Mouse (Mus musculus) forebrain, postnatal 0 days (tissue): ENCODE measurements at regions not wholly inside any gene's neighbourhood (a gene's known extent, or its start where the extent isn't known, plus 50 kb on each side); places are given as distances from the start of the nearest gene placed in this dataset.

Source experiments
- ATAC-seq: fragments of 200-750 bp; cut with Nextera tagmentation; 2 replicates; pipeline ENCODE4 v1.8.0; 2017; ENCODE audit warnings: mild to moderate bottlenecking, moderate library complexity
- DNase-seq: peaks from one replicate; pipeline ENCODE4 v3.0.0-alpha.2; 2015
- H3K27ac ChIP-seq: fragments of 300-500 bp; sonication (generic); 2 replicates; pipeline ENCODE4 v1.5.1; 2014; ENCODE audit warnings: low read depth, mild to moderate bottlenecking, antibody characterized with exemption, low read length, moderate library complexity, mixed read lengths
- H3K27me3 ChIP-seq: fragments of 300-500 bp; sonication (generic); 2 replicates; pipeline ENCODE4 v1.6.1; 2014; ENCODE audit warnings: mild to moderate bottlenecking, low read length, mixed read lengths; ENCODE audit not compliant: insufficient read depth
- H3K36me3 ChIP-seq: fragments of 300-500 bp; sonication (generic); 2 replicates; pipeline ENCODE4 v1.6.1; 2014; ENCODE audit warnings: mild to moderate bottlenecking, moderate library complexity; ENCODE audit not compliant: insufficient read depth
- H3K4me1 ChIP-seq: fragments of 300-500 bp; sonication (generic); 2 replicates; pipeline ENCODE4 v1.6.1; 2014; ENCODE audit warnings: antibody characterized with exemption; ENCODE audit not compliant: insufficient read depth
- H3K4me2 ChIP-seq: fragments of 300-500 bp; sonication (generic); 2 replicates; pipeline ENCODE4 v1.6.1; 2014; ENCODE audit warnings: low read depth, mild to moderate bottlenecking, moderate library complexity
- H3K4me3 ChIP-seq: fragments of 300-500 bp; sonication (generic); 2 replicates; pipeline ENCODE4 v1.5.1; 2014; ENCODE audit warnings: low read depth, low read length, mixed read lengths
- H3K9ac ChIP-seq: fragments of 300-500 bp; sonication (generic); 2 replicates; pipeline ENCODE4 v1.6.1; 2014; ENCODE audit warnings: mild to moderate bottlenecking
- H3K9me3 ChIP-seq: fragments of 300-500 bp; sonication (generic); 2 replicates; pipeline ENCODE4 v1.6.1; 2016; ENCODE audit warnings: low read length
- CTCF ChIP-seq: sonication (generic); IDR thresholded peaks from 2 replicates; pipeline ENCODE4 v1.5.1; 2016; ENCODE audit warnings: antibody characterized with exemption, control low read depth, low read depth
- WGBS: fragments of 180-500 bp; shearing (Covaris S2); extraction: QIAGEN DNeasy Blood & Tissue Kit; methylation state at CpG from one replicate; pipeline ENCODE4 v1.1.7; 2014; 5-methylcytosine and 5-hydroxymethylcytosine counted together

DNA sequence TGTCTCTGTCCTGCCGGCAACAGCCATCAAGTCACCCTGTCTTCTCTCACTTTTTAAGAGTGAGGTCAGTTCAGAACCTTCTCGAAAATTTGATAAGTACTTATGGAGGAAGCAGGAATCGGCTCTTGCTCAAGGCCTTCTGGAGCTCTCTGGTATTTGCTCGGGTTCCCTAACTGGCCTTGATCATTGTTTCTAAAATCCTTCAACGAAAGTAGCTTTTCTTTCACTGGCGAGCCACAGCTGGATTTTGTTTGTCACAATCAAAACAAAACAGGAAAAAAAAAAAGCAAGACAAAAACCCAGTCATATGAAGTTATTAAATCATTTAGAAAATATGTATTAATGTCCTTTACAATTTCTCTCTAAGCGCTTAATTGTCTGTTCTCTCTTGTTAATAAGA is 156.6 kb upstream of the Tex13c2 start:
- Histone ChIP-seq H3K9ac (no peak overlapping the region), H3K4me3 (no peak overlapping the region), H3K27me3 (no peaks in the 10 kb centered on the region), H3K4me1 (no peaks in the 10 kb centered on the region), H3K4me2 (no peak overlapping the region), H3K9me3 (no peaks in the 10 kb centered on the region), H3K27ac (no peak overlapping the region), H3K36me3 (no peaks in the 10 kb centered on the region)
- 79% methylated on average over 7 of the region's 7 CpGs for WGBS
- no peak for DNase-seq
- no peak for TF ChIP-seq CTCF
- ATAC-seq = no peak

- H3K27ac ChIP-seq = no peak overlapping the region
- ATAC-seq (no peak), DNase-seq (no peak)
- H3K4me3 ChIP-seq = no peak overlapping the region
- H3K36me3 ChIP-seq = no peaks in the 10 kb centered on the region
- no peaks in the 10 kb centered on the region for H3K27me3 ChIP-seq
- H3K9ac ChIP-seq = no peak overlapping the region
- WGBS = 68% methylated on average over 4 of the region's 4 CpGs
- H3K4me2 ChIP-seq = no peak overlapping the region
- no peaks in the 10 kb centered on the region for H3K9me3 ChIP-seq
- no peak for TF ChIP-seq CTCF
- no peaks in the 10 kb centered on the region for H3K4me1 ChIP-seq
These were observed 155.9 kb upstream of the Tex13c2 start for GRCm38 (mm10) chrX:42333631-42334030.

DNA sequence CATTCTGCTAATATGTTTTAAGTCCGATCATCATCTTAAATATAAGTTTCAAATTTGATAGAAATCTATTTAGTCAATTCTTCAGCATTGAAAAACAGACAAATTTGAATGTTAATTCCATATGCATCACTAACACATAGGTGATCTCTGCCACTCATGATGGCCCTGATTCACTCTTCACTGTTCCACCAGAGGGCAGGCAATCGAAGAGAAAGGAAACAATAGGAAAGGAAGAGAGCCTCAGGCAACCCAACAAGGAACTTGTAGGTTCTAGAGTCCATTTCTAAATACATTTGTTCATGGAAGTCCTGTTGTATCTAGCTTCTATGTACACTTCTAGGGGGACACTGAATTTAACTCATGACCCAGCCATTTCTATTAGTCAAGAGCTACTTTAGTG is 154.7 kb upstream of the Tex13c2 start:
- Histone ChIP-seq H3K4me1 (no peaks in the 10 kb centered on the region), H3K36me3 (no peaks in the 10 kb centered on the region), H3K9me3 (no peaks in the 10 kb centered on the region), H3K4me3 (no peak overlapping the region), H3K27me3 (no peaks in the 10 kb centered on the region), H3K4me2 (no peak overlapping the region), H3K27ac (no peak overlapping the region), H3K9ac (no peak overlapping the region)
- TF ChIP-seq CTCF = no peak
- DNase-seq (no peak), ATAC-seq (no peak)
- 83% methylated on average over 2 of the region's 2 CpGs for WGBS

DNA sequence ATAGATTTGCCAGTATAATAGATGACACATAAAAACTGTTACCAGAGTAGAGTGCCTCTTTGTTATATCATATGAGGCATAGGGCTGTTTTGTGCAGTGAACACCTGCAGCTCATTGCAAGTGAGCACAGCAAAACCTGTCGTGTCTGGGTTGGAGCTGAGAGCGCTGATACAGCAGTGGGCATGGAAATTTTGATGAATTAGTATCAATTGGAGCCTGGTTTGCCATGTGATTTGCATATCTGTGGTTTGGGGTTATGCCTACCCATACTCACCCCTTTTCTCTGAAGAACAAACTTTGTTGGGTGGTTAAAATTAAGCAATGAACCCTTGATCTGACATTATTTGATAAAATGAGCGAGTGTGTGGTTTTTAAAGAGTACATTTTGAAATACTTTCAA is 152.7 kb upstream of the Tex13c2 start:
- no peaks in the 10 kb centered on the region for H3K4me1 ChIP-seq
- TF ChIP-seq CTCF = no peak
- ATAC-seq (no peak), DNase-seq (no peak)
- no peaks in the 10 kb centered on the region for H3K27me3 ChIP-seq
- no peak overlapping the region for H3K4me2 ChIP-seq
- H3K4me3 ChIP-seq = no peak overlapping the region
- no peaks in the 10 kb centered on the region for H3K9me3 ChIP-seq
- H3K9ac ChIP-seq = no peak overlapping the region
- H3K36me3 ChIP-seq = no peaks in the 10 kb centered on the region
- H3K27ac ChIP-seq = no peak overlapping the region
- 90% methylated on average over 3 of the region's 3 CpGs for WGBS

DNA sequence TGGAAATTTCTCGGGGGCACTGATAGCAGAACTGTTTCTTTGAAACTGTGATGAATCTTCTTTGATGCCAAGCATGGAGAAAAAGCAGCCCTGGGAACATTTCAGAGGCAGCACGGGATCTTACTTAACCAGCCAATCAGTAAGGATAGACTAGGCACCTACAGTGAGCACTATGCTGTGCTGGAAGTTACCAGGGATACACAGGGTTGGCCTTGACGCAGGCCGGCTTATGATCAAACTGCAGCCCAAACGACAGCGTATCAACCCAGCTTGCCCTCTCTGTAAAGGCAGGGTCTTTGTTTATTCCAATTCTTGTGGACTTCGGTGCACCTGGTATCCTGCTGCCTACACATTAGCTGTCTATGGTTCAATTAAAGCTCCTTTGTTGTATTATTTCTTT is 147.1 kb upstream of the Tex13c2 start:
- Histone ChIP-seq H3K36me3 (no peaks in the 10 kb centered on the region), H3K27ac (0 out of 2 replicates have a peak overlapping the region, but pooled peaks have one; percentile 35), H3K4me2 (no peak overlapping the region), H3K9ac (no peak overlapping the region), H3K9me3 (no peaks in the 10 kb centered on the region), H3K4me1 (no peaks in the 10 kb centered on the region), H3K4me3 (no peak overlapping the region), H3K27me3 (no peaks in the 10 kb centered on the region)
- WGBS = 36% methylated on average over 7 of the region's 7 CpGs
- no peak for ATAC-seq
- TF ChIP-seq CTCF = no peak
- no peak for DNase-seq

DNA sequence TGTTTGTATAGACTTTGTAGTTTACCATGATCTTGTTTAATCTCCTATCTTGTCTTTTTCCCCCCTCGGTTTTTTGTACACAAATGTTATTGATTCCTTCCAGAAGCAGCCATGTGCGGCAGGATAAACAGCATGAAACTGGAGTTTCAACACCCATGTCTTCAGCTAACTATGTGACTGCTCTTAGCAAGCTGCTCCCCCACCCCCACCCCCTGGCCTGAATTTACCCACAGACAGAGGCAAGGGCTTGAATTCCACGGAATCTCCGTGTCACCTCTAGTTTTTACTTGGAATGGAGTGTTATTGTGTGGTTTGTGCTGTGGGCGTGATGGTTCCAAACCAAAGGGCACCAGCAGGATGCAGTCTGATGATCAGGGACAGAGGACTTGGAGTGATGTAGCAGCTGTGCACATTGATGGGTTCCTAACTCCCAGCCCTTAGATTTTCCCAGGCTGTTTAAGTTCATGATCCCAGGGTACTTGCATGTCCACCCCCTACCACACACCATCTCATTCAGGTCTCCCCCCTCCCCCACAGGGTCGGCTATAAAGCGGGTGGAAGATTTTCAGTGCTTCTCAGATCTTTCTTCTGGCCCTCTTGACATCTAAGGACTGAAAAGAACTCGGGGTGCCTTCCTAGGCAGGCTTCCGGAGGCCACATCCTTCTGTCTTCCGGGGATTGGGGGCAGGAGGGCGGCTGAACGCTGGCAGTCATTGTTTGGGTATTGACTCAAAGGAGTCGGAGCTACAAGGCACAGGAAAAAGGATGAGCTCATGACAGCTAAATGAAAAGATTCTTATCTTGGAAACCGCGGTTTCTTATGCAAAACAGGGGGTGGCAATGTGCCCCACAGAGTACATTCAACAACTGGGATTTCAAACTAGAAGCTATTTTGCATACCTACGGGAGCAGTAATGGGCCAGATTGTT is 146.3 kb upstream of the Tex13c2 start:
- TF ChIP-seq CTCF = no peak
- peak; percentile 50 for DNase-seq

GRCm38 (mm10) chrX:42352610-42353254 is 136.8 kb upstream of the Tex13c2 start:
- H3K9me3 ChIP-seq = no peaks in the 10 kb centered on the region
- ATAC-seq (no peak), DNase-seq (no peak)
- H3K4me3 ChIP-seq = no peak overlapping the region
- no peaks in the 10 kb centered on the region for H3K4me1 ChIP-seq
- H3K9ac ChIP-seq = no peak overlapping the region
- 38% methylated on average over 5 of the region's 5 CpGs for WGBS
- no peak overlapping the region for H3K4me2 ChIP-seq
- H3K27me3 ChIP-seq = no peaks in the 10 kb centered on the region
- H3K27ac ChIP-seq = no peak overlapping the region
- no peak for TF ChIP-seq CTCF
- H3K36me3 ChIP-seq = no peaks in the 10 kb centered on the region

More for the DNA sequence above, 146.3 kb upstream of the Tex13c2 start:
- peak overlapping the region; percentile 59 for H3K27ac ChIP-seq
- 26% methylated on average over 16 of the region's 16 CpGs for WGBS
- no peaks in the 10 kb centered on the region for H3K27me3 ChIP-seq
- no peak overlapping the region for H3K4me3 ChIP-seq
- peak overlapping the region; percentile 32; the same call in 1 of the 2 replicates for H3K4me2 ChIP-seq
- H3K4me1 ChIP-seq = no peaks in the 10 kb centered on the region
- no peaks in the 10 kb centered on the region for H3K36me3 ChIP-seq
- no peak overlapping the region for H3K9ac ChIP-seq
- ATAC-seq = peak; percentile 86
- H3K9me3 ChIP-seq = no peaks in the 10 kb centered on the region
